Mouse (Mus musculus) cerebellum, adult 18-20 months (tissue): ENCODE results near the gene Amdhd2.
"Not testable (repeated sequence)": the region's sequence is repeated elsewhere in the genome, so short reads cannot be mapped to it uniquely, and the experiment has no call there.

Source experiments
- DNase-seq, 2 experiments: peaks; one replicate each; pipeline ENCODE4 v3.0.0; 2021

The Amdhd2 gene

GRCm38 (mm10) chr17:24155742-24156141 lies 7.8 kb downstream of the Amdhd2 start:
- DNase-seq = no peak

- DNase-seq = no peak
Measured at GRCm38 (mm10) chr17:24154463-24154862, 9.1 kb downstream of the Amdhd2 start.

GRCm38 (mm10) chr17:24151890-24152563 lies 11.5 kb downstream of the Amdhd2 start:
- peak; percentile 85 to 86 for DNase-seq

- DNase-seq = no peak
Measured at GRCm38 (mm10) chr17:24151382-24151781, 12.2 kb downstream of the Amdhd2 start.

GRCm38 (mm10) chr17:24150824-24151223 lies 12.7 kb downstream of the Amdhd2 start, which contains the start of gene Pdpk1:
Gene Pdpk1 (minus strand): TSS chr17:24150924.
- DNase-seq = no peak

GRCm38 (mm10) chr17:24149421-24149820 lies 14.1 kb downstream of the Amdhd2 start:
- DNase-seq = no peak

- DNase-seq = no peak
Measured at GRCm38 (mm10) chr17:24142897-24143296, 20.7 kb downstream of the Amdhd2 start.

GRCm38 (mm10) chr17:24141425-24141920 lies 22.1 kb downstream of the Amdhd2 start:
- DNase-seq = peak; percentile 98

GRCm38 (mm10) chr17:24140845-24141424 lies 22.6 kb downstream of the Amdhd2 start:
- no peak for DNase-seq

GRCm38 (mm10) chr17:24139968-24140367 lies 23.6 kb downstream of the Amdhd2 start:
- DNase-seq = no peak

- no peak for DNase-seq
Measured at GRCm38 (mm10) chr17:24139256-24139655, 24.3 kb downstream of the Amdhd2 start.

- no peak for DNase-seq
Measured at GRCm38 (mm10) chr17:24137226-24137880, 26.2 kb downstream of the Amdhd2 start.

- no peak for DNase-seq
Measured at GRCm38 (mm10) chr17:24134062-24134461, 29.5 kb downstream of the Amdhd2 start.

- DNase-seq = not testable (repeated sequence)
Measured at GRCm38 (mm10) chr17:24132919-24133318, 30.6 kb downstream of the Amdhd2 start.

GRCm38 (mm10) chr17:24131570-24131969 lies 32.0 kb downstream of the Amdhd2 start:
- no peak for DNase-seq

GRCm38 (mm10) chr17:24129246-24129645 lies 34.3 kb downstream of the Amdhd2 start:
- DNase-seq = not testable (repeated sequence)

GRCm38 (mm10) chr17:24127592-24127991 lies 36.0 kb downstream of the Amdhd2 start:
- no peak for DNase-seq

- DNase-seq = no peak
Measured at GRCm38 (mm10) chr17:24126801-24127200, 36.8 kb downstream of the Amdhd2 start.

GRCm38 (mm10) chr17:24119446-24119845 lies 44.1 kb downstream of the Amdhd2 start:
- peak in 1 of 2 experiments; percentile 27 for DNase-seq

- DNase-seq = peak; percentile 61 to 62
Measured at GRCm38 (mm10) chr17:24113031-24113430, 50.5 kb downstream of the Amdhd2 start.

GRCm38 (mm10) chr17:24111256-24111655 lies 52.3 kb downstream of the Amdhd2 start:
- no peak for DNase-seq

GRCm38 (mm10) chr17:24108896-24109295 lies 54.7 kb downstream of the Amdhd2 start:
- peak; percentile 61 to 62 for DNase-seq
